Mouse (Mus musculus) stomach, embryonic 16.5 days (tissue): Measurements from ENCODE around the gene Bend3. TPM values are rescaled to one million over a fixed set of nuclear protein-coding genes. Genes with fewer than 3 reads are reported as not detected.

Source experiments
- ATAC-seq: fragments of 200-750 bp; cut with Nextera tagmentation; 2 replicates; pipeline ENCODE4 v1.8.0; 2017; ENCODE audit warnings: moderate number of reproducible peaks, moderate TSS enrichment; ENCODE audit not compliant: insufficient read depth, low FRiP score
- H3K27ac ChIP-seq: fragments of 300-500 bp; sonication (generic); 2 replicates; pipeline ENCODE4 v1.5.1; 2014; ENCODE audit warnings: low read length
- H3K27me3 ChIP-seq: fragments of 300-500 bp; sonication (generic); 2 replicates; pipeline ENCODE4 v1.6.1; 2014; ENCODE audit warnings: low read length, control low read depth, mixed read lengths; ENCODE audit not compliant: control insufficient read depth, insufficient read depth
- H3K36me3 ChIP-seq: fragments of 300-500 bp; sonication (generic); 2 replicates; pipeline ENCODE4 v1.6.1; 2014; ENCODE audit warnings: low read length; ENCODE audit not compliant: control insufficient read depth, insufficient read depth
- H3K4me1 ChIP-seq: fragments of 300-500 bp; sonication (generic); 2 replicates; pipeline ENCODE4 v1.6.1; 2014; ENCODE audit warnings: low read length, control low read depth, mixed read lengths; ENCODE audit not compliant: control insufficient read depth, insufficient read depth
- H3K4me2 ChIP-seq: fragments of 300-500 bp; sonication (generic); 2 replicates; pipeline ENCODE4 v1.6.1; 2014; ENCODE audit warnings: low read depth, low read length, mixed read lengths
- H3K4me3 ChIP-seq: fragments of 300-500 bp; sonication (generic); replicated peaks from 2 replicates; pipeline ENCODE4 v1.5.1; 2014; ENCODE audit warnings: mild to moderate bottlenecking, low read length
- H3K9ac ChIP-seq: fragments of 300-500 bp; sonication (generic); 2 replicates; pipeline ENCODE4 v1.6.1; 2014; ENCODE audit warnings: low read length
- H3K9me3 ChIP-seq: fragments of 300-500 bp; sonication (generic); replicated peaks from 2 replicates; pipeline ENCODE4 v1.6.1; 2016; ENCODE audit warnings: low read length, control low read depth; ENCODE audit not compliant: control insufficient read depth
- WGBS: fragments of 180-500 bp; shearing (Covaris S2); extraction: QIAGEN DNeasy Blood & Tissue Kit; methylation state at CpG from one replicate; pipeline ENCODE4 v1.1.7; 2014; 5-methylcytosine and 5-hydroxymethylcytosine counted together
- polyA plus RNA-seq: library from polyadenylated mRNA; unstranded; fragments of >200 nt; fragmentation: Nextera tagmentation; extraction: Ambion mirVana; gene quantifications from 2 replicates; pipeline ENCODE4 v1.2.1, GENCODE M21; 2015

Bend3 gene
- polyA plus RNA-seq, 1 experiment from 2014 or later, result 2.5 TPM

DNA sequence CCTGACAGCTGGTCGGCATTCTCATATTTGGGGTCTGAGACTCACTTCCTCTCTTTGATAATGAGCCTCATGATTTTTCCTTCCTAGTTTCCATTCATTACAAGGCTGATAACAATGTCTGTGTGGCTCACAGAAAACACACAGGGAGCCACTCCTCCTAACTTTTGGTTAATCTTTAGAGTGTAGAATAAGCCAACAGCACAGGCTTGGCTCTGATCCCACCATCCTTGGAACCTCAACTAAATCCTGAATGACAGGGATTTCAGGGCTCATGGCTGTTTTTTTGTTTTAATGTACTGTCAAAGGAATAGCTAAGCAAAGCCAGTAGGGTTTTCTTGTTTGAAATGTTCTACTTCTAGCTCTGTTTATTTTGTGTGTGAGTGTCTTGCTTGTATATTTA is 55.8 kb downstream of the Bend3 start:
- Histone ChIP-seq H3K4me3 (no peak overlapping the region), H3K4me2 (no peak overlapping the region), H3K36me3 (peaks cover 7% of the 10 kb centered on the region; the same call in 1 of the 2 replicates), H3K9ac (no peak overlapping the region), H3K9me3 (no peaks in the 10 kb centered on the region), H3K27me3 (no peaks in the 10 kb centered on the region), H3K4me1 (peaks cover 5% of the 10 kb centered on the region), H3K27ac (no peak overlapping the region)
- 56% methylated on average over 1 of the region's 1 CpGs for WGBS
- no peak for ATAC-seq

DNA sequence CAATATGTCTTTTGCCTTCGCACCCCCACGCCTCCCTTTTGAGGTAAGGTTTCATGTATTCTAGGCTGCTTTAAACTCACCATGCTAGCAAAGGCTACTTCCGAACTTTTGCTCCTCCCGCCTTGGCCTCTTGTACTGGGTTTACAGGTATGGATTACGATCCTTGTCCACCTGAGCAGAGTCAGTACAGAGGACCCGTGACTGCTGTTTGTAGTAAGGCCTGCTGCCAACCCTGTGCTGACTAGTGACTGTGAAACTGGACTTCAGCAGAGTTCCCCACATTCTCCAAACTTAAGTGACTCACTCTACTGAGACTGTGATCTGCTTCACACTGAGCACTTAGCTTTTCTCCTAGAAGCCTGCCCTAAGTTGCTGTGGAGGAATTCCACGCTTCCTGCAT is 59.0 kb downstream of the Bend3 start:
- ATAC-seq, result no peak
- H3K4me3 ChIP-seq, result no peak overlapping the region
- H3K4me2 ChIP-seq, result no peak overlapping the region
- no peaks in the 10 kb centered on the region for H3K36me3 ChIP-seq
- no peak overlapping the region for H3K9ac ChIP-seq
- 87% methylated on average over 7 of the region's 7 CpGs for WGBS
- H3K4me1 ChIP-seq, result peaks cover 12% of the 10 kb centered on the region
- no peak overlapping the region for H3K27ac ChIP-seq
- H3K27me3 ChIP-seq, result no peaks in the 10 kb centered on the region
- H3K9me3 ChIP-seq, result no peaks in the 10 kb centered on the region

GRCm38 (mm10) chr10:43538831-43539230 is 60.2 kb downstream of the Bend3 start:
- Histone ChIP-seq H3K9ac (no peak overlapping the region), H3K27ac (no peak overlapping the region), H3K4me2 (0 out of 2 replicates have a peak overlapping the region, but pooled peaks have one; percentile 75), H3K9me3 (no peaks in the 10 kb centered on the region), H3K27me3 (no peaks in the 10 kb centered on the region), H3K4me3 (no peak overlapping the region), H3K4me1 (peaks cover 12% of the 10 kb centered on the region), H3K36me3 (no peaks in the 10 kb centered on the region)
- 80% methylated on average over 5 of the region's 5 CpGs for WGBS
- no peak for ATAC-seq

- Histone ChIP-seq H3K4me2 (peak overlapping the region; percentile 75), H3K4me3 (peak overlapping the region; percentile 62), H3K36me3 (no peaks in the 10 kb centered on the region), H3K27ac (peak overlapping the region; percentile 43), H3K4me1 (peaks cover 12% of the 10 kb centered on the region), H3K9me3 (no peaks in the 10 kb centered on the region), H3K9ac (peak overlapping the region; percentile 87), H3K27me3 (no peaks in the 10 kb centered on the region)
- WGBS, result 13% methylated on average over 12 of the region's 12 CpGs
- no peak for ATAC-seq
Observed at GRCm38 (mm10) chr10:43539746-43540310, 61.2 kb downstream of the Bend3 start.

GRCm38 (mm10) chr10:43540442-43541152 is 62.0 kb downstream of the Bend3 start, which contains the start of gene 1700021F05Rik:
TSS of gene 1700021F05Rik (minus strand) at chr10:43540994.
- peak within 1 kb of the TSS; percentile 43 for H3K27ac ChIP-seq
- WGBS, result under 1% methylated on average over 51 of the region's 56 CpGs
- peak; percentile 99 for ATAC-seq
- peaks cover 12% of the 10 kb centered on the region for H3K4me1 ChIP-seq
- no peaks in the 10 kb centered on the region for H3K27me3 ChIP-seq
- peak within 1 kb of the TSS; percentile 62 for H3K4me3 ChIP-seq
- no peaks in the 10 kb centered on the region for H3K36me3 ChIP-seq
- H3K4me2 ChIP-seq, result peak within 1 kb of the TSS; percentile 75
- no peaks in the 10 kb centered on the region for H3K9me3 ChIP-seq
- peak within 1 kb of the TSS; percentile 87 for H3K9ac ChIP-seq

- H3K27me3 ChIP-seq, result no peaks in the 10 kb centered on the region
- H3K9me3 ChIP-seq, result no peaks in the 10 kb centered on the region
- no peaks in the 10 kb centered on the region for H3K36me3 ChIP-seq
- whole genome bisulfite sequencing, result 46% methylated on average over 7 of the region's 8 CpGs
- H3K4me3 ChIP-seq, result peak overlapping the region; percentile 62
- H3K27ac ChIP-seq, result no peak overlapping the region
- ATAC-seq, result peak; percentile 4; the same call in 1 of the 2 replicates
- peaks cover 12% of the 10 kb centered on the region for H3K4me1 ChIP-seq
- H3K9ac ChIP-seq, result peak overlapping the region; percentile 87; the same call in 1 of the 2 replicates
- peak overlapping the region; percentile 39 for H3K4me2 ChIP-seq
Observed at GRCm38 (mm10) chr10:43541153-43541544, 62.5 kb downstream of the Bend3 start.

DNA sequence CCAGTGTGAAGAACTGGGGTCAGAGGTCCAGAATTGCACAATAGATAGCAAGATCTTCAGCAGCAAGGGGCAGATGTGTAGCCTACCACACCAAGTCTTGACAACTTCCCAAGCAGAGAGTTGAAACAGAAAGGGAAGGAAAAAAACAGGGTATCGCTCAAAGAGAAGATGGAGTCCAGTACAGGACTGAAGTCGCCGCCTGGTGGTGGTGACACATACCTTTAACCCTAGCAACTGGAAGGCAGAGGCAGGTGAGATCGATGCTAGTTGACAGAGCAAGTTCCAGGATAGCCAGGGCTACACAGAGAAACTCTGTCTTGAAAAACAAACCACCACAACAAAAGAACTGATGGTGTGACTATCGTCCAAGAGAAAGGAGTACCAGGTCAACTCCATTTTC is 70.8 kb downstream of the Bend3 start:
- Histone ChIP-seq H3K4me1 (no peaks in the 10 kb centered on the region), H3K27me3 (no peaks in the 10 kb centered on the region), H3K4me2 (no peak overlapping the region), H3K36me3 (no peaks in the 10 kb centered on the region), H3K4me3 (no peak overlapping the region), H3K9me3 (no peaks in the 10 kb centered on the region), H3K9ac (no peak overlapping the region), H3K27ac (no peak overlapping the region)
- no peak for ATAC-seq
- 51% methylated on average over 5 of the region's 5 CpGs for WGBS

DNA sequence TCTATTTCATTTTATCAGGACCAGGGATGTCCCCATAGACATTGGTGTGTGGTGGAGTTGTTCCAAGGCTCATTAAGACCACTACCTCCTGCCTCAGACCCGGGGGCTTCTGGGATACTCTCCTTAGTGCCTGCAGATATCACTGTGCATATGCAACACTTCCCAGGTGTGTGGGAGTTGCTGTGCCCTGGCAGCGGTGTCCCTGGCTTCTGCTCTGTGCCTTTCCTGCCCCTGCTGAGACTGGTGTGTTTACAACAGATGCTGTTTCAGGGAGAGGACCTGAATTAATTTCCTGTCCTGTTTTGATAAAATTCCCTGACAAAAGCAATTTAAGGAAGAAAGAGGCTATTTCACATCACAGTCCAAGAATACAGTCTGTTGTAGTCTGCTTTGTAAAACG is 72.3 kb downstream of the Bend3 start:
- 26% methylated on average over 3 of the region's 3 CpGs for WGBS
- ATAC-seq, result no peak

DNA sequence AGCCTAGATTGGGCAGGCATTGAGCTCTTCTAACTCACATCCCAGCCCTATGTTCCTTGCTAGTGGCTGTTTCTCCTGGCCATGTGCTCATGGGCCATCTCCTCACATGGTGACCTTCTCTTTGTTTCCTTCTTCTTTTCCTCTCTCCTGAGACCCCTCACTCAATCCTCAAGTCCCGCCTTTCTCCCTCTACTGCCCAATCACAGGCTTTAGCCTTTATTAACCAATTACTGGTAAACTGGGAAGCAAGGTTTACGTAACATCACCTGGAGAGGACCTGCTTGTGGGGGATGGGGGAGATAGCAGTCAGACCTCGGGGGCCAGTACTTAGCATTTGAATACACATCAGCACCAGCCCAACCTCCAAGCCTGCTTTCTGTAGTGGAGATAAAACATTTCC is 72.8 kb downstream of the Bend3 start:
- Histone ChIP-seq H3K27ac (no peak overlapping the region), H3K9me3 (no peaks in the 10 kb centered on the region), H3K36me3 (no peaks in the 10 kb centered on the region), H3K4me3 (no peak overlapping the region), H3K27me3 (no peaks in the 10 kb centered on the region), H3K4me2 (no peak overlapping the region), H3K9ac (no peak overlapping the region), H3K4me1 (no peaks in the 10 kb centered on the region)
- WGBS, result 38% methylated on average over 3 of the region's 3 CpGs
- no peak for ATAC-seq

More for the DNA sequence above, 72.3 kb downstream of the Bend3 start:
- H3K36me3 ChIP-seq, result no peaks in the 10 kb centered on the region
- H3K9me3 ChIP-seq, result no peaks in the 10 kb centered on the region
- no peaks in the 10 kb centered on the region for H3K27me3 ChIP-seq
- H3K4me1 ChIP-seq, result no peaks in the 10 kb centered on the region
- no peak overlapping the region for H3K4me3 ChIP-seq
- no peak overlapping the region for H3K4me2 ChIP-seq
- no peak overlapping the region for H3K27ac ChIP-seq
- no peak overlapping the region for H3K9ac ChIP-seq
